Mouse (Mus musculus) stomach, embryonic 14.5 days (tissue): ENCODE measurements around the gene Gab3. TPM values are rescaled to one million over a fixed set of nuclear protein-coding genes. Genes with fewer than 3 reads are reported as not detected.

Source experiments
- polyA plus RNA-seq: library from polyadenylated mRNA; unstranded; fragments of >200 nt; fragmentation: Nextera tagmentation; extraction: Ambion mirVana; gene quantifications from 2 replicates; pipeline ENCODE4 v1.2.1, GENCODE M21; 2014

Gene Gab3
- polyA plus RNA-seq, 1 experiment from 2014 or later, result 3.8 TPM

Other genes with a start within 250 kb of the Gab3 start
- not detected in 2 replicates for gene Gm5936, start 248.3 kb downstream of the Gab3 start, polyA plus RNA-seq
- 132 and 146 TPM in 2 replicates for gene Dkc1, start 10.4 kb upstream of the Gab3 start, polyA plus RNA-seq
- 61.1 and 69.8 TPM in 2 replicates for gene Mpp1, start 45.6 kb upstream of the Gab3 start, polyA plus RNA-seq
- gene Smim9, start 78.3 kb upstream of the Gab3 start, polyA plus RNA-seq, result not detected in 2 replicates